Mouse (Mus musculus) lung, adult 2 months (tissue): ENCODE measurements around the gene Znhit6. TPM values are rescaled to one million over a fixed set of nuclear protein-coding genes. Genes with fewer than 3 reads are reported as not detected.

Experiments
- DNase-seq: peaks from one replicate; pipeline ENCODE4 v3.0.0; 2022
- H3K4me1 ChIP-seq: fragments of 200-500 bp; 2 replicates; pipeline ENCODE4 v1.6.1; 2011; ENCODE audit warnings: low read length; ENCODE audit not compliant: control insufficient read depth, insufficient read depth
- H3K4me3 ChIP-seq: fragments of 200-500 bp; replicated peaks from 2 replicates; pipeline ENCODE3; 2011; ENCODE audit warnings: low read depth, mild to moderate bottlenecking, control low read depth, low read length; ENCODE audit errors: extremely low read depth
- CTCF ChIP-seq: fragments of 200-500 bp; IDR thresholded peaks from 2 replicates; pipeline ENCODE4 v1.5.1; 2011; ENCODE audit warnings: mild to moderate bottlenecking, low read length, control low read depth; ENCODE audit not compliant: insufficient read depth
- POLR2A ChIP-seq: fragments of 200-500 bp; IDR thresholded peaks from 2 replicates; pipeline ENCODE4 v1.6.1; 2011; ENCODE audit warnings: low read depth, mild to moderate bottlenecking, control low read depth, low read length, borderline replicate concordance; ENCODE audit errors: extremely low read depth
- WGBS: fragments of 180-500 bp; shearing (Covaris S2); methylation state at CpG from one replicate; pipeline ENCODE4 v1.1.7; 2018; 5-methylcytosine and 5-hydroxymethylcytosine counted together
- polyA plus RNA-seq: library from polyadenylated mRNA; depleted of rRNA; stranded (reverse); fragments of >200 nt; gene quantifications from 2 replicates; pipeline ENCODE4 v1.2.3, GENCODE M21; 2012; rRNA removed

Znhit6 gene
- polyA plus RNA-seq, result 1.8 and 4.2 TPM in 2 replicates

GRCm38 (mm10) chr3:145575743-145576481 lies at the start of gene Znhit6:
Znhit6 (plus strand) TSS chr3:145576205.
- DNase-seq, result peak; percentile 88
- WGBS, result 5% methylated on average over 37 of the region's 37 CpGs
- TF ChIP-seq CTCF, result no peak
- TF ChIP-seq POLR2A, result peak; percentile 58; the same call in 1 of the 2 replicates
- peaks cover 3% of the 10 kb centered on the region for H3K4me1 ChIP-seq
- peak within 1 kb of the TSS; percentile 71 for H3K4me3 ChIP-seq

GRCm38 (mm10) chr3:145537870-145538269 lies 38.1 kb upstream of the Znhit6 start:
- TF ChIP-seq CTCF (no peak), POLR2A (no peak)
- no peak for DNase-seq
- 87% methylated on average over 1 of the region's 1 CpGs for WGBS
- H3K4me3 ChIP-seq, result no peak overlapping the region
- H3K4me1 ChIP-seq, result no peaks in the 10 kb centered on the region

- DNase-seq, result no peak
- H3K4me3 ChIP-seq, result no peak overlapping the region
- WGBS, result 66% methylated on average over 10 of the region's 10 CpGs
- TF ChIP-seq CTCF (no peak), POLR2A (no peak)
- no peaks in the 10 kb centered on the region for H3K4me1 ChIP-seq
These were observed 27.3 kb upstream of the Znhit6 start for GRCm38 (mm10) chr3:145548441-145549415.

DNA sequence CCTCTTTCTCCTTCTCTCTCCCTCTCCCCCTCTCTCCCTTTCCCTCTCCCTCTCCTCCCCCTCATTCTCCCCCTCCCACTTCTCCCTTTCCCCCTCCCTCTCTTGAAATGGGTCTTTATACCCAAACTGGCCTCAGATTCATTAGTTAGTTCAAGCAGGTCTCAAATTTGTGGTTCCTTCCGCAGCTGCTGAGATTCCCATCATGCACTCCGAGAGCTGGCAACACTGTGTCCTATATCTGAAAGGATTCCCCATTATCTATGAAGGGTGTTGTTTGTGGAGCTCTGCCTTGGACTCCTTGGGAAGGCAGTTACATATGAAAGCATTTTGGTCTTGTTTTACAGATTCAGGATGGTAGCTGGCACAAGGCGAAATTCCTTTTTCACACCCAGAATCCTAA lies 25.8 kb upstream of the Znhit6 start:
- no peaks in the 10 kb centered on the region for H3K4me1 ChIP-seq
- TF ChIP-seq POLR2A (no peak), CTCF (no peak)
- WGBS, result 78% methylated on average over 3 of the region's 3 CpGs
- no peak for DNase-seq
- H3K4me3 ChIP-seq, result no peak overlapping the region

- Histone ChIP-seq H3K4me1 (no peaks in the 10 kb centered on the region), H3K4me3 (no peak overlapping the region)
- DNase-seq, result no peak
- no peak for TF ChIP-seq POLR2A
- no peak for TF ChIP-seq CTCF
- WGBS, result 74% methylated on average over 2 of the region's 2 CpGs
These were observed 21.6 kb upstream of the Znhit6 start for GRCm38 (mm10) chr3:145554388-145554787.

- 87% methylated on average over 10 of the region's 10 CpGs for WGBS
- no peak for TF ChIP-seq CTCF
- no peak for TF ChIP-seq POLR2A
- no peak for DNase-seq
- H3K4me3 ChIP-seq, result no peak overlapping the region
- no peaks in the 10 kb centered on the region for H3K4me1 ChIP-seq
These were observed 19.8 kb upstream of the Znhit6 start for GRCm38 (mm10) chr3:145556206-145556605.

DNA sequence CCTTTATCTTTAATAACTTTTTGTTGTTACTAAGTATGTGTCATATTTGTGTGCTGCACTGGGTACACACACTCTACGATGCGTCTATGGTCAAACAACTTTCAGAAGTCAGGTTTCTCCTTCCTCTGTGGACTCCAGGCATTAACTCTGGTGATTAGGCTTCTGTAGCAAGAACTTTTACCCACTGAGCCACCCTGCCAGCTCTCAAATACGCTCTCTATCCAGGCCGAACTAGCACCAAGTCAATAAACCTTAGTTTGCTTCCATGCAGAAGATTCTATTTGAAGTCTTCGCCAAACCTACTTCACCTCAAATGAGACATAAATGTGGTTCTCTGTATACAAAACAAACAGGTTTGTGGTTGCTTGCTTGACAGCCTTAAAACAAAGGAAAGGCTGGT lies 16.3 kb upstream of the Znhit6 start:
- 83% methylated on average over 5 of the region's 5 CpGs for WGBS
- TF ChIP-seq CTCF (no peak), POLR2A (no peak)
- no peak overlapping the region for H3K4me3 ChIP-seq
- no peak for DNase-seq
- H3K4me1 ChIP-seq, result no peaks in the 10 kb centered on the region

- DNase-seq, result no peak
- Histone ChIP-seq H3K4me3 (no peak overlapping the region), H3K4me1 (no peaks in the 10 kb centered on the region)
- 74% methylated on average over 4 of the region's 4 CpGs for WGBS
- TF ChIP-seq POLR2A (no peak), CTCF (no peak)
These were observed 15.9 kb upstream of the Znhit6 start for GRCm38 (mm10) chr3:145560117-145560516.

- Histone ChIP-seq H3K4me1 (peaks cover 3% of the 10 kb centered on the region), H3K4me3 (no peak overlapping the region)
- no peak for TF ChIP-seq POLR2A
- TF ChIP-seq CTCF, result no peak
- 88% methylated on average over 3 of the region's 3 CpGs for WGBS
- DNase-seq, result no peak
These were observed 1.5 kb upstream of the Znhit6 start for GRCm38 (mm10) chr3:145574468-145574867.

DNA sequence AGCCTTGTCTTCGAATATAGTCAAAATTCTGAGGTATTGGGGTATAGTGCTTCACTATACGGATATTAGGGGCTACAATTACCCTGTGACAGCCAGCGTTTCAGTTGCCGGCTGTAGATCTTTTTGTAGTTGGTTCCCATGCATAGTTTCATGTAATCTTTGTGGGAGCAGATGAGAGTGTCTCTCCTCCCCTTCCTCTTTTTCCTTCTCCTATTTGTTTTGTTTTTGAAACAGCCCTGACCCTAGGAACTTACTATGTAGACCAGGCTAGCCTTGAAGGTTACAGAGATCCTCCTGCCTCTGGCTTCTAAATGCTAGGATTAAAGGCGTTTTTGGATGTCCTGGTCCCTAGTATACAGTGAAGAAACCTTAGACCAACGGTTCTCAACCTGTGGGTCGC lies 665 bp upstream of the Znhit6 start:
- Histone ChIP-seq H3K4me1 (peaks cover 3% of the 10 kb centered on the region), H3K4me3 (no peak overlapping the region)
- WGBS, result 81% methylated on average over 7 of the region's 7 CpGs
- DNase-seq, result no peak
- TF ChIP-seq POLR2A (no peak), CTCF (no peak)
